Mouse (Mus musculus) brain, embryonic 18.5 days (tissue): ENCODE results near the gene Slc39a13.
"Not testable (repeated sequence)": the region's sequence is repeated elsewhere in the genome, so short reads cannot be mapped to it uniquely, and the experiment has no call there.

Source experiments
- DNase-seq: peaks from one replicate; pipeline ENCODE4 v3.0.0-alpha.2; 2012; ENCODE audit warnings: low read depth, low spot score

Gene Slc39a13

DNA sequence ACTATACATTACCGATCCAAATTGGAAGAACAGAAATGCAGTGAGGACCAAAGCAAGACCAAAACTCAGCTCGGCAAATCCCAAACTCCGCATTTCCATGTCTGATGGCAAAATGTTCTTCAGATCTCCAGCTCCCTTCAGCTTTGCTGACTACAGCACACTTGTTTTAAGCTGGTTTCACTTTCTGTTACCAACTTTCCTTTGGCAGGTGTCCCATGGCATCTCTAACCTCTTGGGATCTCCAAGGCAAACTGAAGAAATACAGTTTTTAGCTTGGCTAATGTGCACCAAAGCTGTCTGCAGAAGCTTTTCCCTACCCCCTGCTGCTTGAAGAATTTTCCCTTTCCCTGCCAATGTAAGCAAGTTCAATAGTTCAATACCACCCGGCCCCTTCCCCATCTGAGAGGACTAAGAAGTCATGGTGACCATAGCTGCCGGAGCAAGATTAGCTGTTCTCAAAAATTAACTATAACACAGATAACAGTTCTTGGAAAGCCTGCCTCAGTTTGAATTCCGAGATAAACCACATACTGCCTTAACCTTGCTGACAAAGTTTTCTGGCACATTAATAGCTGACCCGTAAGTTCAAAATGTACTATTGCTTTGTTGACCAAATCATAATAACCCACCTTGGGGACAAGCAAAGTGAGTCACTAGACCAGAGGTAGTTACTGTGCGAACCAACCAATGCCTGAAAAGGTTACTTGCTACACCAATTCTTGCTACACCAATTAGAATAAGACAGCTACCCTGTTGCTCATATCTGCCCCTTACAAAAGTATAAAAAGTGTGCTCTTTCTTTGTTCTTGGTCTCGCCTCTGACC lies 42.6 kb downstream of the Slc39a13 start:
- no peak for DNase-seq

DNA sequence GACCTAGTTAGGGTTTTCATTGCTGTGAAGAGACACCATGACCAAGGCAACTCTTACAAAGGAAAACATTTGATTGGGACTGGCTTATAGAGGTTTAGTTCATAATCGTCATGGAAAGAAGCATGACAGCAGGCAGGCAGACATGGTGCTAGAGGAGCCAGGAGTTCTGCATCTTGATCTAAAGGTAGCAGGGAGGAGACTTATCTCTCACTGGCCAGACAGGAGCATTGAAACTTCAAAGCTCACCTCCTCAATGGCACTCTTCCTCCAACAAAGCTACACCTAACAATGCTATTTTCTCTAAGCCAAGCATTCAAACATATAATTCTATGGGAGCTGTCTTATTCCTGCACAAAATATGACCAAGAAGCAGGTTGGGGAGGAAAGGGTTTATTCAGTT lies 43.7 kb downstream of the Slc39a13 start:
- DNase-seq, result no peak

DNA sequence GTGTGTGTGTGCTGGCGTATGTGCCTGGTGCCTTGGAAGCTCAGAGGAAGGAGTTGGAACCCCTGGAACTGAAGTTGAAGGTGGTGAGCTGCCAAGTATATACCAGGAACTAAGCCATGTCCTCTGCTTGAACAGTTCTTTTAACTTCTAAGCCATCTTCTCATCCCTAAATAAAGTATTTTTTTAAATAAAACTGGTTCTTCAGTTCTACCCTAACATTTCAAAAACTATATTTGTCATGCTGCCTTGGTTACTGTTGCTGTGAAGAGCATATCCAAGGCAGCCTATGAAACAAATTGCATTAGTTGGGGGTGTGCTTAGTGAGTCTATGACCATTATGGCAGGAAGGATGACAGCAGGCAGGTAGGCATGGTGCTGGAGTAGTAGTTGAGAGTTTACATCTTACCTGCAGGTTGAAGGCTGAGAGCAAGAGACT lies 45.1 kb downstream of the Slc39a13 start:
- no peak for DNase-seq

DNA sequence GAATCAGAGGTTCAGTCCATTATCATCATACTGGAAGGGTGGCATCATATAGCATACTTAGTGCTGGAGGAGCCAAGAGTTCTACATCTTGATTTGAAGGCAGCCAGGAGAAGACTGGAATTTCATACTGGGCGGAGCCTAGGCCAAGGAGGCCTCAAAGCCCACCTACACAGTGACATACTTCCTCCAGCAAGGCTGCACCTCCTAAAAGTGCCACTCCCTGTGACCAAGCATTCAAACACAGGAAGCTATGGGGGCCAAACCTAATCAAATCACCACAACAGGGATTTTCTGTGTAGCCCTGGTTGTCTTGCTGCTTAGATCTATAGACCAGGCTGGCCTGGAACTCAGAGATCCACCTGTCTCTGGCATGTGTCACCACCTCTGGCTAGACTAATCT lies 46.3 kb downstream of the Slc39a13 start:
- no peak for DNase-seq

DNA sequence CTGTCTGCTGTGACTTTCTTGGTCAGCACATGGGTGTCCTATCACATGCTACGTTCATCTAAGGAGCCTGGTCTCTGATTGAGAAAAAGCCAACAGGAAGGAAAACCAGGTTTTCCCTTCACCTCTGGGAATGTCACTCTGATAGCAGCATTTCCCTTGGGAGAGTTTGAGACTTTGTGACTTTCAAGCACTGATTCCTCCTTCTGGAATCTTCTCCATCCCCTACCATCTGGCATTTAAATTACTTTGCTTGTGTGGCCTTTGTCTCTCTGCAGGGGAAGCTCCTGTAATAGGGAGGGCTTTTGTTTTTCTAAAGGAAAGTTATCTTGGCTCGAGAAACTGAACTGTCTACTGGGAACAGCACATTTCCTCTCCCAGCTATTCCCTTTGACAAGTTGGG lies 47.1 kb downstream of the Slc39a13 start:
- no peak for DNase-seq

DNA sequence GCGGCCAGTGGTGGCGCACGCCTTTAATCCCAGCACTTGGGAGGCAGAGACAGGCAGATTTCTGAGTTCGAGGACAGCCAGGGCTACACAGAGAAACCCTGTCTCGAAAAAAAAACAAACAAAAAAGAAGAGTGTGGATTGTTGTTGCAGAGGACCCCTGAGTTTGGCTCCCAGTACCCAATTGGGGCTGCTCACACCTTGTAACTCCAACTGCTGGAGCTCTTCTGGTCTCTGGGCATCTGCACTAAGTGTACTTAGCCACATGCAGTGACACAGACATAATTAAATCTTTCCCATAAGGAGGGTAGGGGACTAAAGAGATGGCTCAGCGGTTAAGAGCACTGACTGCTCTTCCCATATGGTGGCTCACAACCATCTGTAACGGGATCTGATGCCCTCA lies 48.0 kb downstream of the Slc39a13 start:
- not testable (repeated sequence) for DNase-seq

DNA sequence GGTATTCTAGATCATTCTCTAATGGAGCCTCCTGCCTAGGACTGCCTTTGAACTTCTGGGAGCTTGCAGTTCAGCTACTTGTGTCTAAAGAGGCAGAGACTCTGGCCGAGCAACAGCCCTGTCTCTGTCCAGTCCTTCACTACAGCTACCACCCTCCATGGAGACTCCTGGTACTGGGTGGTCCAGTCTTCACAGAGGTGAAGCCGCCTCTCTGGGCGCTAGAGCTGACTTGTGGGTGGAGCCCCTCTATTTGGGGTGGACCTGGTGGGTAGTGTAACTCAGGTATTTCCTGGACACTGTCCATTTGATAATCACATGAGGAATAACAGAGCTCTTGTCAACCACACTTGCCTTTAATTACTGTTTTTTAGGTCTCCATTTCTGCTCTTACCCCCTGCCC lies 50.3 kb downstream of the Slc39a13 start:
- no peak for DNase-seq

DNA sequence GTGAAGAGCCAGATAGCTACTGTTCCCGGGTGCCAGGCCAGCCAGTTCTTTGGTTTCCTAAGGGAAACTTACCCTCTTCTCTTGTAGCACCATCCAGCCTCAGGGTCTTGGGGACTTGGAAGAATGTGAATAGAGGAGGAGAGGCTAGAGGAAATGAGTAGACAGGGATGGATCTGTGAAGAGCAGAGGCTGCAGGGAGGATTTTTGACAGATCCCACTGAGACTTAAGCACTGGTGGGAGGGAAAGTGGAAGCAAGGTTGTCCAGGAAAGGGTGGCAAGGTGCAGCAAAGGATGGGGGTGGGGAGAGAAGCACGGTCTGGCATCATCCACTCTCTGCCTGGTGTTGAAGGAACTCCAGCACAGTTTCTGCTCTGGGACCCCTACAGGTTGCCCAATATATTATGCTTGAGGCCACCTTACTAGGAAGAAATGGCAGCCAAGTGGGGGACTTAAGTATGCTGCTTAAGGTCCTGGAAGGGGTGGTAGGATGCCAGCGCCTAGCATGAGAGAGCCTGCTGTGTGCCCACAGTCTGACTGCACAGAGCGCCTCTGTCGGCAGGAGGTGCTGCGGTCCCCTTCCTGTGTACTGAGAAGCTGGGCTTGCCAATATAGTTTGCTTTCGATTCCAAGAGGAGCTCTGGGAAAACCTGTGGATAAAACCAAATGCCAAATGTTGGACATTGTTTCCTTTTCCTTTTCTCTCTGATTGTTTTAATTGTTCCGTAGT lies 52.0 kb downstream of the Slc39a13 start:
- DNase-seq, result no peak

DNA sequence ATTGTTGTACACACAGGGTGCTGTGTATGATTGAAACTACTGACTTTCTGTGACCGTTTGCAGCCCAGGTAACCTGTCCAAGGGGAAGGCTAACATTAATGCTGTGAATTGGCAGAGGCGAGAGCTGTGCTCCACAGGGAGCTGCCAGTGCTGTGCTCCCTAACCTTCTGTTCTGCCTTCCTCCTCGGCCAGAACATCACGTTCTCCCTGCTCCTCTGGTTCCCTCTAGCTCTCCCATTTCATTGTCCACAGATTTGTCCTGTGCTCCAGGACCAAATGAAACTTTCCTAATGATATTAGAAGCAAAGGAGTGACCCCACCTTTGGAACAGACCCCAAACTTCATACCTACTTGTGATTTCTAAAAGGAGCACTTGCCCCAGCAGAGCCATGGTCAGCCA lies 54.8 kb downstream of the Slc39a13 start:
- no peak for DNase-seq

DNA sequence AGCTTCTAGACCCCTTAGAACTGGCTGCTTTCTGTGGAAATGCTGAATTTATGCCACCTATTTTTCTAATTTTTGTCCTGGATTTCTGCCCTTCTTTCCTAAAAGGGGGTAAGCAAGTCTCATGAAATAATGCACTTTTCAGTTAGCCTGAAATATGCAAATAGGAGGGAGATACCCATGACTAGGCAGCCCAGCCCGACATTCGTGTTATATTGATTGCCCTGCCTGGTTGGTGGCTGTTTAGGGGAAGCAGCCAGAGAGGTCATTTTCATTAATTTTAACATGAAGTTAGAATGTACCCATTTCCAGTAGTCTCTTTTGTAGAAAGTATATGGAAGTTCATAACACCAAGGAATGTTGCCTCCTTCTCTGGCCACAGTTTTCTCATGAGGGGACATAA lies 56.3 kb downstream of the Slc39a13 start:
- no peak for DNase-seq
